Mouse (Mus musculus) thymus, adult 2 months (tissue): ENCODE data around the gene Olfr1406. TPM values are rescaled to one million over a fixed set of nuclear protein-coding genes. Genes with fewer than 3 reads are reported as not detected.
"Not testable (repeated sequence)": the region's sequence is repeated elsewhere in the genome, so short reads cannot be mapped to it uniquely, and the experiment has no call there.

Experiments
- DNase-seq: peaks from one replicate; pipeline ENCODE4 v3.0.0; 2021
- H3K27ac ChIP-seq: fragments of 200-500 bp; 2 replicates; pipeline ENCODE4 v1.5.1; 2012; ENCODE audit warnings: low read length, control low read depth; ENCODE audit not compliant: control insufficient read depth, insufficient read depth
- H3K27me3 ChIP-seq: fragments of 200-500 bp; 2 replicates; pipeline ENCODE4 v1.6.1; 2012; ENCODE audit warnings: mild to moderate bottlenecking, low read length, moderate library complexity, mixed read lengths; ENCODE audit not compliant: control insufficient read depth, insufficient read depth
- H3K36me3 ChIP-seq: fragments of 200-500 bp; 2 replicates; pipeline ENCODE4 v1.6.1; 2012; ENCODE audit warnings: mild to moderate bottlenecking, low read length, moderate library complexity; ENCODE audit not compliant: control insufficient read depth, insufficient read depth
- H3K4me1 ChIP-seq: fragments of 200-500 bp; replicated peaks from 2 replicates; pipeline ENCODE4 v1.6.1; 2012; ENCODE audit warnings: low read length; ENCODE audit not compliant: control insufficient read depth, insufficient read depth
- H3K4me3 ChIP-seq: fragments of 200-500 bp; 2 replicates; pipeline ENCODE4 v1.5.1; 2012; ENCODE audit warnings: mild to moderate bottlenecking, low read length, control low read depth, moderate library complexity; ENCODE audit not compliant: control insufficient read depth, insufficient read depth
- CTCF ChIP-seq: fragments of 200-500 bp; IDR thresholded peaks from 2 replicates; pipeline ENCODE4 v1.5.1; 2012; ENCODE audit warnings: mild to moderate bottlenecking, control low read depth, low read length, moderate library complexity, borderline replicate concordance; ENCODE audit not compliant: control insufficient read depth, poor library complexity, insufficient read depth; ENCODE audit errors: extremely low read depth
- POLR2A ChIP-seq: fragments of 200-500 bp; IDR thresholded peaks from 2 replicates; pipeline ENCODE4 v1.6.1; 2012; ENCODE audit warnings: mild to moderate bottlenecking, low read length, control low read depth, moderate library complexity; ENCODE audit not compliant: control insufficient read depth, poor library complexity, insufficient read depth; ENCODE audit errors: extremely low read depth
- WGBS: fragments of 180-500 bp; shearing (Covaris S2); methylation state at CpG from one replicate; pipeline ENCODE4 v1.1.7; 2018; 5-methylcytosine and 5-hydroxymethylcytosine counted together
- polyA plus RNA-seq: library from polyadenylated mRNA; depleted of rRNA; stranded (reverse); fragments of >200 nt; gene quantifications from 2 replicates; pipeline ENCODE4 v1.2.3, GENCODE M21; 2012; rRNA removed

The Olfr1406 gene
- not detected in 2 replicates for polyA plus RNA-seq

DNA sequence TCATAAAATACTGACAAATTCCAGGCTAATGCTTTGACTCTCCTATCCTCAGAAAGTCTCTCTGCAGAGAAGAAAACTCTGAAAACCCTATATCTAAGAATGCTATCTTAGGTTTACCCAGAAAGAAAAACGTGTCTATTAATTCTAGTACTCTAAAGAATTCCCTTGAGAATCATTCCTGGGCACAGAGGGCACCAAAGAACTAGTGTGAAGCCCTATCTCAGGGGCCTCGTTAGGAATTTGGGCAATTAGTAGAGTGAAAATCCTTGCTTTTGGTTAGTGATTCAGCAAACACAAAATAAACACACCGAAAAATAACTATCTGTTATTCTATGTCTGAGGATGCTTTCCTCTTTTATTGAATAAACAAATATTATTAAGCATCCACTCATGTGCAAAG lies at the start of gene Olfr1406:
Gene Olfr1406 (minus strand): TSS at position 101 of the 400 bp plus-strand sequence.
- no peak for DNase-seq
- TF ChIP-seq CTCF: no peak
- TF ChIP-seq POLR2A: no peak
- 67% methylated on average over 3 of the region's 3 CpGs for WGBS
- Histone ChIP-seq H3K4me1 (no peaks in the 10 kb centered on the region), H3K27me3 (no peaks in the 10 kb centered on the region), H3K4me3 (no peak within 1 kb of the TSS), H3K27ac (no peak within 1 kb of the TSS), H3K36me3 (no peaks in the 10 kb centered on the region)

DNA sequence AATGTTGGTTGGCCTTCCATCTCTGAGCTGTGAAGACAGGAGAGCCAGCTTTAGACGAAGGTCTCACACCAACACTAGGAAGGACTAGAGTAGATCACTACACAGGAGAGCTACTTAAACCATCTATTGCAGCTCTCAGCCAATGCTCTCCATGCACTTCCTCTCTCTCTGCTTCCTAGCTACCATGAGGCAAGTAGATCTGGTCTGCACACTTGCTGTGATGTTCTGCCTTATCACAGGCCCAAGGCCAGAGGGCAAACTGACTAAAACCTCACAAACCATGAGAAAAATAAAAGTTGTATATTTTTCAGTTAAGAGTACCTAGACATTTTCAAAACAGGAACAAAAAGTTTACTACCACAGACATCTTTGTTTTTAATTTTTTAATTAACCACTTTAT lies 46.6 kb upstream of the Olfr1406 start:
- H3K4me3 ChIP-seq, DNase-seq, H3K27me3 ChIP-seq, H3K36me3 ChIP-seq, H3K4me1 ChIP-seq, H3K27ac ChIP-seq: not testable (repeated sequence)
- 88% methylated on average over 1 of the region's 1 CpGs for WGBS

DNA sequence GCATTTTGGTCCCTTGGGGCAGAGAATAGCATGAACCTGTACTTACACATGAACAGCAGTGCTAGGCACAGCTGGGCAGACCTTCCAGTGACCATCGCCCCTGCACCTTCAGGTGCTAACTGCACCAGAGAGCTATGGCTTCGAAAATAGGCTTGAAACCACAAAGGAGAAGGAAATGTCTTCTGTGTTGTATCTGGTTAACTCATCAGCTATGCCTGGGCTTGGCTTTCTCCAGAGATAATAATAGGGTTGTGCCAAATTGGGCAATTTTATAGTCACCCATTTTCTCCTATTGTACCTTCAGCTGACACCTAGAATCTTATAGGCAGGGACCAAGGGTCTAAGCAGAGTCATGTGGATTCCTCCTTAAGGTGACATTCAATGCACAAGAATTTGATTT lies 36.6 kb upstream of the Olfr1406 start, which contains the start of gene Fcer1a:
Gene Fcer1a (minus strand): TSS at position 134 of the 400 bp plus-strand sequence.
- Histone ChIP-seq H3K27me3 (no peaks in the 10 kb centered on the region), H3K27ac (no peak within 1 kb of the TSS), H3K4me1 (no peaks in the 10 kb centered on the region), H3K4me3 (no peak within 1 kb of the TSS), H3K36me3 (no peaks in the 10 kb centered on the region)
- 49% methylated on average over 2 of the region's 2 CpGs for WGBS
- no peak for DNase-seq
- TF ChIP-seq CTCF (no peak), POLR2A (no peak)

DNA sequence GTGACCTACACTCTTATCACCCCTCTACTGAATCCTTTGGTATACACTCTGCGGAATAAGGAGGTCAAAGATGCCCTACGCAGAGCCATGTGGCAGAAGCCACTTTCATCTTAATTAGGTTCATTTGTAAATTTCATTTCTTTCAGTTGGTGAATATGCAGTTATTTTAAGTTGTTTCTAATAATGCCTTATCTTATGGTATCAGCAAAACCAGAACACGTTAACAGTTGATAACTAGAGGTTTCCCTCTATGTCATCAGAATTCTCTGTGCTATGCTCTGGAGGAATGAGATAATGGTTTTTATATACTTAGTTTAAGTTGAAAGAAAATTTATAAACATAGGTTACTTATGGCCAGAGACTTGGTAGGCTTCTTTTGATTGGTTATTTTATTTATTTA lies 26.0 kb upstream of the Olfr1406 start:
- no peaks in the 10 kb centered on the region for H3K36me3 ChIP-seq
- DNase-seq: no peak
- TF ChIP-seq POLR2A: no peak
- H3K4me3 ChIP-seq: no peak overlapping the region
- no peaks in the 10 kb centered on the region for H3K4me1 ChIP-seq
- H3K27me3 ChIP-seq: no peaks in the 10 kb centered on the region
- 88% methylated on average over 3 of the region's 3 CpGs for WGBS
- H3K27ac ChIP-seq: no peak overlapping the region

DNA sequence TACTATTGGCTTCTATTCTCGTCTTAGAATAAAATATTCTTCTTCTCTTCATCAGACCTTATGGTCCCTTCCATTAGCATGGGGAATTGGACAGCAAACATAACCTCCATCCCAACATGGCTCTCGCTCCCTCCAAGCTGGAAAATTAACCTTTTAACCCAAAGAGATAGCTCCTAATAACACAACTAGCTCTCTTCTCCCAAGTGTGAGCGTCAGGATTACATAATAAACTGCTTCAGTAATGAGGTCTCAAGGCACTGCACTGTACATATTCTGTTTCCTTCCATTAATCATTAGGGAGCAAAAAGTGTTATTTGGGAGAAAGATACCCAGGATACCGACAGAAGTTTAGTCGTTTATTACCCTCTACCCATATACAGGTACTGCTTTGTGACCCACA lies 21.7 kb upstream of the Olfr1406 start, which contains the start of gene Olfr1404:
Gene Olfr1404 (plus strand): TSS at position 301 of the 400 bp plus-strand sequence.
- DNase-seq: no peak
- H3K27me3 ChIP-seq: no peaks in the 10 kb centered on the region
- TF ChIP-seq CTCF (no peak), POLR2A (no peak)
- H3K36me3 ChIP-seq: no peaks in the 10 kb centered on the region
- no peak within 1 kb of the TSS for H3K27ac ChIP-seq
- 83% methylated on average over 5 of the region's 5 CpGs for WGBS
- no peak within 1 kb of the TSS for H3K4me3 ChIP-seq
- no peaks in the 10 kb centered on the region for H3K4me1 ChIP-seq

DNA sequence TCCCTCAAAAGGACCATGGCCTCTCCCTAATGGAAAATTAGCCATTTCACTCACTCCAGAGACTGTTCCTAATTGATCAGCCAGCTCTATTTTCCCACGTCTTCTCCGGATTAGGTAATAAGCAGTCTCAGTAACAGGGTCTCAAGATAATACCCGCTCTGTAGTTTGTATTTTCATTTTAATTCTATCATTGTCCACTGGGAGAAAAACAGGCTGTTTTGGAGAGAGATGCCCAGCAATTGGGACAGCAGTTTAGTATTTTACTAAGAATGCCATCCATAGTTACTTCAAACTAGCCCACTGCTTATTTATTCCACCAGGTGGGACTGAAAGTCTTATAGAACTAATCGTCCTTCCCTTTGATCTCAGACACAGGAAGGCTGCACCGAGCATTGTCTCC lies 7.1 kb upstream of the Olfr1406 start, which contains the start of gene Olfr218:
Gene Olfr218 (plus strand): TSS at position 301 of the 400 bp plus-strand sequence.
- no peak for DNase-seq
- no peak for TF ChIP-seq POLR2A
- no peak for TF ChIP-seq CTCF

DNA sequence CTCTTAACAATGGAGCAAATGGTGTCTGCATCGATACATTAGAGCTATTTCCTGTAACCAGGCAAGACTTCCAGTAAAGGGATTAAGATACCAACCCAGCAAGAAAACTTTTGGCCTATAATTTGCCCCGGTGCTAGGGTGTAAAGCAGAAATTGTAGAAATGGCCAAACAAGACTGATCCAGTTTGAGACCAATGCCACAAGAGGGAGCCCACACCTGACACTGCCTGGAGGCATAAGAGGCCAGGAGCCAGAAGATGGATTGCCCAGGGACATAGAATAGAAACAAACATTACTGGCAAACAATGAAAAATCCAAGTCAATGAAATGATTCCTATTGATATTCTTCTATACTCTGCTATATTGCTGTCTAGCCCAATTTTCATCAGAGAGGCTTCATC lies 5.9 kb upstream of the Olfr1406 start:
- Histone ChIP-seq H3K36me3 (no peaks in the 10 kb centered on the region), H3K27ac (no peak overlapping the region), H3K4me1 (no peaks in the 10 kb centered on the region), H3K4me3 (no peak overlapping the region), H3K27me3 (no peaks in the 10 kb centered on the region)
- TF ChIP-seq POLR2A (no peak), CTCF (no peak)
- 77% methylated on average over 2 of the region's 2 CpGs for WGBS
- DNase-seq: no peak

More for the DNA sequence above, 7.1 kb upstream of the Olfr1406 start, which contains the start of gene Olfr218:
- no peak within 1 kb of the TSS for H3K4me3 ChIP-seq
- H3K27ac ChIP-seq: no peak within 1 kb of the TSS
- H3K36me3 ChIP-seq: no peaks in the 10 kb centered on the region
- H3K4me1 ChIP-seq: no peaks in the 10 kb centered on the region
- no peaks in the 10 kb centered on the region for H3K27me3 ChIP-seq
- WGBS: 86% methylated on average over 5 of the region's 5 CpGs
